Mouse (Mus musculus) megakaryocyte, embryonic 14.5 days (primary cell): ENCODE measurements around the gene Tgfb1i1.

Source experiments
- FLI1 ChIP-seq: IDR thresholded peaks from 2 replicates; pipeline ENCODE4 v1.6.1; 2012; ENCODE audit warnings: low read length, inconsistent platforms, mixed read lengths
- GATA1 ChIP-seq: IDR thresholded peaks from 3 replicates; pipeline ENCODE4 v1.6.1; 2012; ENCODE audit warnings: mixed read lengths, low read length, inconsistent platforms, borderline replicate concordance

DNA sequence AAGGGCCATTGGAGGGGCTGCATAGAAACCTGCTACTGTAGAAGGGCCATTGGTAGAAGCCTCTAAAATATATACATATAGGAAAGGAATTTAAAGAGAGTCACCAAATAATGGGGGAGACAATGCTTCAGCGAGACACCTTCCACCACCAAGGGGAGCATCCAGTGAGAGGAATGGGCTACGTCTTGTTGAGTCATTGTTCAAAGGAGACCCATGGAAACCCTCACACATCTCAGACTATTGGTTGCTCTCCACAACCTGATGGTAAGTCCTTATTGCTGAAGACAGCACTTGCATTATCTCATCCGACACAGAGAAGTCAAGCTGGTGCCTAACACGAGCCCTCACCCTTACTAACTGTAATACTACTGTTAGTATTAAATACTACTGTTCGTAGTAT is 9.1 kb downstream of the Tgfb1i1 start:
- TF ChIP-seq GATA1 (no peak), FLI1 (no peak)
